Mouse (Mus musculus) cerebellum, adult 2 months (tissue): ENCODE measurements at regions not wholly inside any gene's neighbourhood (a gene's known extent, or its start where the extent isn't known, plus 50 kb on each side); places are given as distances from the start of the nearest gene placed in this dataset.

Experiments
- DNase-seq, 2 experiments: peaks; one replicate each; pipeline ENCODE4 v3.0.0; 2021
- H3K27ac ChIP-seq: fragments of 200-500 bp; 2 replicates; pipeline ENCODE4 v1.5.1; 2012; ENCODE audit warnings: low read length, control low read depth, inconsistent platforms; ENCODE audit not compliant: insufficient read depth
- H3K27me3 ChIP-seq: fragments of 200-500 bp; 2 replicates; pipeline ENCODE4 v1.6.1; 2012; ENCODE audit warnings: inconsistent platforms, mild to moderate bottlenecking, low read length, moderate library complexity; ENCODE audit not compliant: control insufficient read depth, insufficient read depth
- H3K4me1 ChIP-seq: fragments of 200-500 bp; 2 replicates; pipeline ENCODE4 v1.6.1; 2011; ENCODE audit warnings: low read length; ENCODE audit not compliant: control insufficient read depth, insufficient read depth
- H3K4me3 ChIP-seq: fragments of 200-500 bp; replicated peaks from 2 replicates; pipeline ENCODE3; 2011; ENCODE audit warnings: mild to moderate bottlenecking, low read depth, low read length, control low read depth; ENCODE audit not compliant: insufficient read depth
- CTCF ChIP-seq: fragments of 200-500 bp; IDR thresholded peaks from 2 replicates; pipeline ENCODE4 v1.5.1; 2011; ENCODE audit warnings: low read depth, mild to moderate bottlenecking, control low read depth, low read length, moderate library complexity, borderline replicate concordance; ENCODE audit not compliant: insufficient read depth
- POLR2A ChIP-seq: fragments of 200-500 bp; IDR thresholded peaks from 2 replicates; pipeline ENCODE4 v1.6.1; 2011; ENCODE audit warnings: low read length, control low read depth, borderline replicate concordance; ENCODE audit not compliant: insufficient read depth
- WGBS: fragments of 180-500 bp; shearing (Covaris S2); methylation state at CpG from one replicate; pipeline ENCODE4 v1.1.7; 2018; 5-methylcytosine and 5-hydroxymethylcytosine counted together

GRCm38 (mm10) chr6:143615361-143615760 is 448.3 kb downstream of the Etnk1 start:
- Histone ChIP-seq H3K4me3 (no peak overlapping the region), H3K27me3 (no peaks in the 10 kb centered on the region), H3K27ac (no peak overlapping the region), H3K4me1 (no peaks in the 10 kb centered on the region)
- DNase-seq: no peak
- no peak for TF ChIP-seq CTCF
- TF ChIP-seq POLR2A: no peak
- WGBS: 78% methylated on average over 8 of the region's 8 CpGs

- H3K4me1 ChIP-seq: no peaks in the 10 kb centered on the region
- no peak overlapping the region for H3K27ac ChIP-seq
- DNase-seq: no peak
- no peak overlapping the region for H3K4me3 ChIP-seq
- no peaks in the 10 kb centered on the region for H3K27me3 ChIP-seq
- TF ChIP-seq CTCF (no peak), POLR2A (no peak)
- 97% methylated on average over 4 of the region's 4 CpGs for WGBS
These were observed 449.4 kb downstream of the Etnk1 start for GRCm38 (mm10) chr6:143616386-143616785.

DNA sequence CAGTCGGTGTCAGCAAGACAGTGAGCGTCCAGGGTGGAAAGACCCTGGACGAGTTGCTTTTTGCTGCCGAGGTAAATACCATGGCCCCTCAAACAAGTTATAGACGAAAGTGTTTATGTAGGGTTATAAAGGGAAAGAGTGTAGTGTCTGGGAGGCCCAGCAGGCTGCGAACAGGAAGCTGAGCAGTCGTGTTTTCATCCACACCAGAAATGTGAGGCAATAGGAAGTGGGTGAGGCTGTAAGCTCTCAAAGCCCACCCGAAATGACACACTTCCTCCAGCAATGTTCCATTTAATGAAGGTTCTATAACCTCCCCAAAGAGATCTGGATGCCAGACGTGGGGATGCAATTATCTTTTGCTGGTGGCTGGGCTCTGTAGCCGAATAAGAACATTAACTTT is 451.5 kb downstream of the Etnk1 start:
- no peaks in the 10 kb centered on the region for H3K4me1 ChIP-seq

DNA sequence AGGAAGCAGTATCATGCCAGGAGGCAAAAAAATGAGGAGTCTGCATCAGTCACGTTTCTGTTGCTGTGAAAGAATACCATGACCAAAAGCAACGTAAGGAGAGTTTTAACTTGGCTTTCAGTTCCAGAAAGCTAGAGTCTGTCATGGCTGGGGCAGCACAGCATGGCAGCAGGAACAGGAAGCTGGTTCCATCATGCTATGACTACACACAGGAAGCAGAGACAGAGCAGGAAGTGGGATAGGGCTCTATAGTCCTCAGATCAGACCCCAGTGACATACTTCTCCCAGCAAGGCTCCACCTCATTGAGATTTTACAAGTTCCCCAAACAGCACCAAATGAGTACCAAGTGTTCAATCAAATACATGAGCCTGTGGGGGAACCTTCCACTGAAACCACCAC is 453.6 kb downstream of the Etnk1 start:
- 64% methylated on average over 2 of the region's 2 CpGs for WGBS
- no peak for DNase-seq
- TF ChIP-seq POLR2A (no peak), CTCF (no peak)
- H3K4me1 ChIP-seq: no peaks in the 10 kb centered on the region
- no peak overlapping the region for H3K4me3 ChIP-seq
- H3K27ac ChIP-seq: no peak overlapping the region
- no peaks in the 10 kb centered on the region for H3K27me3 ChIP-seq

More for the DNA sequence above, 451.5 kb downstream of the Etnk1 start:
- TF ChIP-seq CTCF (no peak), POLR2A (no peak)
- Histone ChIP-seq H3K27ac (no peak overlapping the region), H3K4me3 (no peak overlapping the region), H3K27me3 (no peaks in the 10 kb centered on the region)
- 76% methylated on average over 10 of the region's 10 CpGs for WGBS
- DNase-seq: no peak

DNA sequence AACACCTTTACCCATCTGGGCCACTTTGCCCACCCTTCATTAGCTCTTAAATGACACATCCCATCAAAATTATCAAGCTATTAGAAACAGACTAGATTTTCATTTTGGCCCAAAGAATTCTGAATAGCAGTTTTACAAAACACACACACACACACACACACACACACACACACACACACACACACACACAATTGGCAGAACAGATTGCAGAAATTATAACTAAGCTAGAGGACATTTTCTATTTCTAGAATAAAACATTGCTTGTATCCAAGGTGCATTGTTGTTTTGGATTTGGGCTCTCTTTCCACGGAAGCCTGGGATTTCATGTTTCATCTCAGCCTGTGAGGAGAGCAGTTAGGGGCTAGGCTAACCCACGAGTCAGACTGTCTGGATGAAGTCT is 455.1 kb downstream of the Etnk1 start:
- H3K27me3 ChIP-seq: no peaks in the 10 kb centered on the region
- H3K4me1 ChIP-seq: no peaks in the 10 kb centered on the region
- H3K27ac ChIP-seq: no peak overlapping the region
- DNase-seq: no peak
- TF ChIP-seq POLR2A (no peak), CTCF (no peak)
- WGBS: 77% methylated on average over 2 of the region's 2 CpGs
- H3K4me3 ChIP-seq: no peak overlapping the region

GRCm38 (mm10) chr6:143624901-143625300 is 457.9 kb downstream of the Etnk1 start:
- no peak for DNase-seq
- Histone ChIP-seq H3K4me1 (no peaks in the 10 kb centered on the region), H3K27me3 (no peaks in the 10 kb centered on the region), H3K27ac (no peak overlapping the region), H3K4me3 (no peak overlapping the region)
- no peak for TF ChIP-seq CTCF
- no peak for TF ChIP-seq POLR2A
- WGBS: 87% methylated on average over 3 of the region's 3 CpGs

- WGBS: 70% methylated on average over 7 of the region's 7 CpGs
- no peaks in the 10 kb centered on the region for H3K27me3 ChIP-seq
- no peak for DNase-seq
- TF ChIP-seq CTCF (no peak), POLR2A (no peak)
- H3K4me3 ChIP-seq: no peak overlapping the region
- no peaks in the 10 kb centered on the region for H3K4me1 ChIP-seq
- H3K27ac ChIP-seq: no peak overlapping the region
These were observed 464.6 kb downstream of the Etnk1 start for GRCm38 (mm10) chr6:143631581-143631980.

DNA sequence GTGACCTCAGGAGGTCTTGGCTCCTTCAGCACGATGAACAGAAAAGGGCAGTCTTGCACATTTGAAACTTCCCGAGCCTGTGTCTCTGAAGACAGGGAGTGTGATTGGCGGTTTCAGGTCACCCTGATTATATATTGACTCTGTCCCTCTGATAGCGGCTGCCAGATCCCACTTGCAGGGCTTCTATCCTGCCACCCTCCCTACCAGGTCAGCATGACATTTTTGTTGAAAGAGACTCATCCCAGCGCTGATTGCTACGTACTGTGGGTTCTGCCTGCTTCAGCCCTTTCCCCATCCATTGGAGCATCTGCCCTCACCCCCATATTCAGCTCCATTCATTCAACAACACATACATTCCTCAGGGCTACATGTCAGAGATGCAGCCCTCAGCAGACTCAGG is 466.7 kb downstream of the Etnk1 start:
- no peak overlapping the region for H3K27ac ChIP-seq
- 59% methylated on average over 6 of the region's 6 CpGs for WGBS
- no peak for DNase-seq
- no peak for TF ChIP-seq CTCF
- no peak for TF ChIP-seq POLR2A
- H3K27me3 ChIP-seq: no peaks in the 10 kb centered on the region
- H3K4me3 ChIP-seq: no peak overlapping the region
- H3K4me1 ChIP-seq: no peaks in the 10 kb centered on the region
